Mouse (Mus musculus) effector memory CD4-positive, alpha-beta T cell, adult 7 months (primary cell): ENCODE measurements around the gene Myo5a. TPM values are rescaled to one million over a fixed set of nuclear protein-coding genes. Genes with fewer than 3 reads are reported as not detected.

Experiments used
- polyA plus RNA-seq: library from polyadenylated mRNA; unstranded; fragments of 100-300 nt; shearing (Covaris generic); gene quantifications from one replicate; pipeline ENCODE4 v1.2.1, GENCODE M21; 2017

Gene Myo5a
- 14.8 TPM for polyA plus RNA-seq

GRCm38 (mm10) chr9:75070457-75071028 lies at the start of gene Myo5a:
TSS of gene Myo5a (plus strand) at chr9:75071015.

GRCm38 (mm10) chr9:75037451-75038356 lies 33.1 kb upstream of the Myo5a start, which contains the start of gene Arpp19:
TSS of gene Arpp19 (plus strand) at chr9:75037614.

GRCm38 (mm10) chr9:75231841-75232746 lies 161.3 kb downstream of the Myo5a start, which contains the start of gene Myo5c:
TSS of gene Myo5c (plus strand) at chr9:75232020.

Other genes with a start within 250 kb of the Myo5a start
- gene Onecut1, start 209.1 kb upstream of the Myo5a start, polyA plus RNA-seq, result not detected
- gene Fam214a, start 118.1 kb upstream of the Myo5a start, polyA plus RNA-seq, result 27.6 TPM
- 288 TPM for gene Arpp19, start 33.4 kb upstream of the Myo5a start, polyA plus RNA-seq
- 0.56 TPM for gene Myo5c, start 161.0 kb downstream of the Myo5a start, polyA plus RNA-seq
- 3.0 TPM for gene Gnb5, start 235.3 kb downstream of the Myo5a start, polyA plus RNA-seq